Comparison of ENCODE assay signal across 16 mouse cellular contexts in the genomic region with DNA sequence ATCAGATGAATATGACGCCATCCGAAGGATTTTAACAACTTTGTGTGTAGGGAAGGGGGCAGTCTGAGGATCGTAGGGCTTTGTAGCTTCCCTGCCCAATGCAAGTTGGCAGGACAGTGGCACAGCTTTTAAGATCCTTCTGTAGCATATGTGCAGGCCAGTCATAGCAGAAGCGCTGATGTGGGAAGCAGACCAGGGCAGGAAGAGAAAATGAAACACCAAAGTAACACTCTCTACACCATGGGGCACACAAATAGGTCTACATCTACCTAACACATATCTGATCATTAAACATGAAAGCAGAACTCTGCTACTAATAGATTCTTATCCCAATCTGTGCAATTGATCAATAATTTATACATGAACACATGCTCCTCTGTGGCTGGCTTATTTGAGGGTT.
"Had no signal": no experiment of that assay in that cellular context is flagged by ENCODE, and none has a peak within 500 bp of the region (broad histone marks: within the 10 kb centered on the region; RNA-seq: fewer than 3 reads in every experiment).

No protein-coding gene starts in this region.

- H3K4me3 ChIP-seq: liver, embryonic 13.5 days; liver, embryonic 15.5 days; lung, embryonic 15.5 days; midbrain, embryonic 13.5 days; midbrain, embryonic 15.5 days; neural tube, embryonic 12.5 days had no signal

- ATAC-seq: liver, postnatal 0 days; lung, postnatal 0 days; midbrain, embryonic 13.5 days; midbrain, embryonic 15.5 days had no signal

- H3K9me3 ChIP-seq: liver, embryonic 13.5 days; liver, embryonic 15.5 days; lung, embryonic 15.5 days; midbrain, embryonic 13.5 days; midbrain, embryonic 15.5 days; neural tube, embryonic 12.5 days had no signal

- H3K27ac ChIP-seq: liver, embryonic 13.5 days; liver, embryonic 15.5 days; lung, embryonic 15.5 days; macrophage; midbrain, embryonic 13.5 days; midbrain, embryonic 15.5 days; neural tube, embryonic 12.5 days had no signal

- DNase-seq: liver, embryonic 13.5 days; liver, postnatal 0 days; lung, adult 2 months; lung, postnatal 14 days; lung, postnatal 36 days; right cerebral cortex, postnatal 14 days; thymus, adult 18-20 months; thymus, postnatal 14 days; thymus, postnatal 36 days had no signal

- H3K36me3 ChIP-seq: liver, embryonic 13.5 days; liver, embryonic 15.5 days; lung, embryonic 15.5 days; midbrain, embryonic 13.5 days; midbrain, embryonic 15.5 days; neural tube, embryonic 12.5 days had no signal

- H3K4me1 ChIP-seq: lung, embryonic 15.5 days had no signal

- H3K27me3 ChIP-seq: liver, embryonic 13.5 days; liver, embryonic 15.5 days; lung, embryonic 15.5 days; midbrain, embryonic 15.5 days; neural tube, embryonic 12.5 days had no signal
